Mouse (Mus musculus): ENCODE results near the gene Sh3bgrl3.

DNA sequence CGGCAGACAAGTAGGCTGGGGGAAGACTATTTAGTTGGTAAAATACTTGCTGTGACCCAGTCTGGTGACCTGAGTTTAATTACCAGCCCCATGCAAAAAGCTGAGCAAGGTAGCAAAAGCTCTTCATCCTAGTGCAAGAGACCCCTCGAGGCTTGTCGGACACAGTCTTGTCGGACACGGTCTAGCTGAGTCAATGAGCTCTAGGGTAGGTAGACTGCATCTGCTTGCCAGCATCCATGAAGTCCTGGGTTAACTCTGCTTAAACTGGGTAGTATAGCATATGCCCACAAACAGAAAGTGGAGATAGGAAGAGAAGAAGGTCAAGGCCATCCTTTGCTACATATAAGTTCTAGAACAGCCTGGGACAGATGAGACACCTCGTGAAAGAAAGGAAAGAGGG, 30.2 kb upstream of the Sh3bgrl3 start:
- TF ChIP-seq MXI1 (IDR thresholded peaks at IDR 0.05; ENCODE audit: low read depth, low read length), result no peak
- no peak for TF ChIP-seq GATA1 (IDR thresholded peaks at IDR 0.05; ENCODE audit: low read depth, low read length)
- no peak for TF ChIP-seq E2F4 (IDR thresholded peaks at IDR 0.05; ENCODE audit: borderline replicate concordance, low read depth, low read length)
- TF ChIP-seq CTCF (IDR thresholded peaks at IDR 0.05 in 2 of 3, conservative IDR thresholded peaks at IDR 0.05 in 1 of 3; ENCODE audit: control insufficient read depth in 1 of 3, insufficient read depth in 1 of 3, low read depth in 2 of 3, low read length in 3 of 3, poor library complexity in 1 of 3, severe bottlenecking in 1 of 3), result no peak
- no peak for TF ChIP-seq EP300 (IDR thresholded peaks at IDR 0.05; ENCODE audit: low read depth in 1 of 2, low read length in 2 of 2)
- no peak for TF ChIP-seq ZNF384 (IDR thresholded peaks at IDR 0.05; ENCODE audit: low read depth, low read length)
- no peak for TF ChIP-seq RAD21 (IDR thresholded peaks at IDR 0.05; ENCODE audit: low read depth, low read length)
- TF ChIP-seq MYC (IDR thresholded peaks at IDR 0.05; ENCODE audit: low read depth, low read length), result no peak

Measured in MEL (cell line).